Mouse (Mus musculus) layer of hippocampus, adult 9-10 months (tissue): Measurements from ENCODE around the gene Tuba1c.

ENCODE experiments used
- DNase-seq: peaks from one replicate; pipeline ENCODE4 v3.0.0; 2022; ENCODE audit warnings: low spot score

Tuba1c gene

DNA sequence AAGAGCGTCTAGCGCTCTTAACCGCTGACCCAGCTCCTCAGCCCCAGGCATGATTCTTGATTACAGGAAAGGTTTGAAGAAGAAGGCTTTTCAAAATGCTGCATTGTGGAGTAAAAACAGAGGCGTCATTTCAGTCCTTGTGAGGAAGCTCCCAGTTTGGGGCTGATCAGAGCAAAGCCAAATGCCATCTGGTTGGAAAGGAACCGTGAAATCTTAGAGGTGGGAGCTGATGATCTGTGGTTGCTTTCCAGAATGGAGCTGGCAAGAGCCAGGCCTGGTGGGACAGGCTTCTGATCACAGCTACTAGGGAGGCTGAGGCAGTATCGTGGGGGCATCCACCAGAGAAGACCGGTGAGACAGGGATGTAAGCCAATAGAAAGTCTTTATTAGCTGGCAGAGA is 32.9 kb upstream of the Tuba1c start:
- DNase-seq: no peak

DNA sequence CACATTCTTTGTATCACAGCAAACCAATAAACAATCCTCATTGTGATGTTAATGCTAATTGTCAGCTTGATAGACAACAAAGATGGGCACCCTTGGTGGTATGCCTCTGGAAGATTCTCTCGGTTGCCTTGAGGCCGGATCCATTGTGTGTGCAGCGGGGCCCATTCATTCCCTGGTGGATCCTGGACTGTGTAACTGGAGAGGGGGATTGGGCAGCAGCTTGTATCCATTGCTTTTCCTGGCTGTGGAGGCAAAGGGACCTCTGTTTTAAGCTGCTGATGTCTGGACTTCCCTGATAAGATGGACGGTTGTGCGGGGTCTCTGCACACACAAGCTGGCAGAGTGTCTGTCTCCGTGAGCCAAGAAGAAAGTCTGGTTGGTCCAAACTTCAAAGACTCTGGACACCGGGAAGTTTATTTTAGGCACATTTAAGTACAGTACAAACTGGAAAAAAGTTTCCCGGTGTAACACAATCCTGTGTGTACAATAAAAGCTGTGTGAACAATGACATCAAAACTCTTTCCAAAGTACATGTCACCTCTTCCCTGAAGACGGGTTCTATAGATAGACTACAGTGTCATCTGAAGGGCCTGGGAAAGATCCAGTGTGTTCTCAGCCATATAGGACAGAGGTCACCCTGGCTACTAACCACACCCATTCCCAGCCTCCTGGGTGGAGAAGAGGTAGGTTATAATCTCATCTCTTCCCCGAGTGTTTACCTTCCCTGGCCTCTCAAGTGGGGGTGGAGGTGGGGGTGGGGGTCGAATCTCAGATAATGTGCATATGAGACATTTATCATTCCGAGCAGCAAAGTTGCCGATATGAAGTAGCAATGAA is 31.5 kb upstream of the Tuba1c start:
- no peak for DNase-seq

DNA sequence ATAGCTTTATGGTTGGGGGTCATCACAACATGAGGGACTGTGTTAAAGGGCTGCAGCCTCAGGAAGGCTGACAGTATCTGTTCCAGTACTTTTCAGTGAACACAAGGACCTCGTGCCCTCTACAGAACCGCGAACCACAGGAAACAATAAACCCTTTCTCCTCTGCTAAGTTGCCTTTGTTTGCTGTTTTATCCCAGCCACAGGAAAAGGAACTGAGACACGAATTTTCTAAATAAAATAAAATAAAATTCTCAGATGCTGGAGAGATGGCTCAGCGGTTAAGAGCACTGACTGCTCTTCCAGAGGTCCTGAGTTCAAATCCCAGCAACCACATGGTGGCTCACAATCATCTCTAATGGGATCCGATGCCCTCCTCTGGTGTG is 30.9 kb upstream of the Tuba1c start:
- no peak for DNase-seq

DNA sequence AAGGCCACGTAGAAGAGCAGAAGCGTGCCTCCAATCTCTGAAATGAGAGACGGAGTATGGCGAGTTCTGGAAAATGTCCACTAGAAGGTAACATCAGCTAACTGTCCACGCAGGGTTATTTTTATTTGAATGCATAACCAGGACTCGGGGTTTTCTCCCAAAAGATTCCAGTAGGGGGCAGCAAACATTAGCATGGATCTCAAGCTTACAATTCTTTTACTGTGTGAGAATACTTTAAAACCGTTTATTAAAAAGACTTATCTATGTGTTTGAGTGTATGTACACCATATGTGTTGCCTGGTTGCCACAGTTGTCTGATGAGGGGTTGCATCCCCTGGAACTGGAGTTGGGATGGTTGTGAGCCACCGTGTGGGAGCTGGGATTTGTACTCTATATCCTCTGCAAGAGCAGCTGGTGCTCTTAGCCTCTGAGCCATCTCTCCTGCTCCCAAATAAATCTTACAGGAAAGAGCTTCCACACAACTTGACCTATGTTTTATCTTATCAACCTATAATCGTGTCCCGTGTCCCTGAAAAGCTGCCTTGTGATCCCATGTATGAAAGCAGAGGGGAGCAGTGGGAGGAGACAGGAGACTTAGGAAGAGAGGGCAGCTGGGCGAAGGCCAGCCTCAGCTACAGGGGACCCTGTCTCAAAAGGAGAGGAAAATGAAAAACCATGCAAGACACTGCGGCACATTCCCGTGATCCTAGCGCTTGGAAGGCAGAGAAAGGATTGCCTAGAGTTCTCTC is 29.0 kb upstream of the Tuba1c start:
- DNase-seq: no peak

DNA sequence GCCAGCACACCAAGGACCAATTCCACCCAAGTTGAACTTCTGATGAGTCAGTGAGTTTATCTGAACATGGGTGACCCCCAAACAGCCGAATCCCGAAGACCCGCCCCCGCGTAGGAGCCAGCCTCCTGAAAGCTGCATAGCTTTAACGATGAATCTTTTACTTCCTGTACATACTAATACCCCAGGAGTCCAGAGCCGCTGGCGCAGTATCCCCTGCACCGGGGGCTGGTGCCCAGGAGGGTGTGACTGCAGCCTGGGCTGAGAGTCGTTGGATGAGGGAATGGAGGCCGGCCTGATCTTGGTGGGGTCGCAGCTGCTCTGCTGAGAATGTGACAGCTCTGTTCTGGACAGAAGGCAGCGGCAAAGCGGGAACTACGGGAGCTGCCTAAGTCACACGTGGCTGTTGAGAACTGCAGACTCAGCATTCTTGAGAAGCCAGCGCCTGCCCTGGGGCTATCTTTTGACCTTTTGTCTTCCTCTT is 28.2 kb upstream of the Tuba1c start:
- DNase-seq: no peak

DNA sequence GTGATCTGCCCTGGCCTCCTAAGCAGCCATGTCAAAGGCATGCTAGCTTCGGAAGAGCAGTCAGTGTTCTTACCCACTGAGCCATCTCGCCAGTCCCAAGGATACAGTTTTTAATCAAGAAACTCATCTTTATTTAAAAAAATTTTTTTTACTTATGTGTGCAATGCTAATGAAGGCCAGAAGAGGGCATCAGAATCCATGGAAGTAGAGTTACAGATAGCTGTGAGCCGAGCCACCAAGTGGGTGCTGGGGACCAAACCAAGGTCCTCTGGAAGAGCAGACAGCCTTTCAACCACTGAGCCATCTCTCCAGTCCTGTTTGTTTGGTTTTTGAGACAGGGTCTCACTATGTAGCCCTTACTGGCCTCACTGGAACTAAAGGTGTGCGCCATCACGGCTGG is 26.1 kb upstream of the Tuba1c start:
- DNase-seq: no peak

DNA sequence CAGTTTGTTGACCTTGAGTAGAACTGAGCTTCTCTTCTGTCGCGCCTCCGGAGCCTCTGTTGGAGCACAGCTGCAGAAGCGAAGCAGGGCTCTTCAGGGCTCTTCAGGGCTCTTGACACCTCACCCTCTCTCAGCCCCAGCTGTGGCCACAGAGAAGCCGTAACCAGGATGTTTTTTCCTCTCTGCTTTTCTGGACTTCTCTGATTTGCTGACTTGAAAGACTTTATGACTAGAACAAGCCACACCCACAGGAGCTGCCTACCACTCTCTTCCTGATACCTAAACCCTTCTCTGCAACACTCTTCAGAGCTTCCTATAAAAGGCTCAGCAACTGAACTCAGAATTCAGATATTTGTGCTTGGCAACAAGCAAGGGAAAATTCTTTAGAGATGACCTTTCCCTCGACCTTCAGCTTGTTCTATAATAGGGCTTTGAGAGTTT is 20.9 kb upstream of the Tuba1c start:
- DNase-seq: no peak

DNA sequence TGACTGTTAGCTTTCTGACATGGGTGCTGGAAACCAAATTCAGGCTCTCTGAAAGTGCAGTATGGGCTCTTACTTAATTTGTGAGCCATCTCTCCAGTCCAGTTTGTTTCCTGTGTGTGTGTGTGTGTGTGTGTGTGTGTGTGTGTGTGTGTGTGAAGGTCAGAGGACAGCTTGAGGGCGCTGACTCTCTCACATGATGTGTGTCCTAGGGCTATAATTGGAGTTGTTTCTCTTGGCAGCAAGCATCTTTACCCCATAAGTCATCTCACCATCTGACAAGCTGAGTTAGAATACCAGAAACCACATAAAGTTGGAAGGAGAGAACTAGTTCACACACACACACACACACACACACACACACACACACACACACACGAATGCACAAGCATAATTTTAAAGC is 18.8 kb upstream of the Tuba1c start:
- DNase-seq: no peak

DNA sequence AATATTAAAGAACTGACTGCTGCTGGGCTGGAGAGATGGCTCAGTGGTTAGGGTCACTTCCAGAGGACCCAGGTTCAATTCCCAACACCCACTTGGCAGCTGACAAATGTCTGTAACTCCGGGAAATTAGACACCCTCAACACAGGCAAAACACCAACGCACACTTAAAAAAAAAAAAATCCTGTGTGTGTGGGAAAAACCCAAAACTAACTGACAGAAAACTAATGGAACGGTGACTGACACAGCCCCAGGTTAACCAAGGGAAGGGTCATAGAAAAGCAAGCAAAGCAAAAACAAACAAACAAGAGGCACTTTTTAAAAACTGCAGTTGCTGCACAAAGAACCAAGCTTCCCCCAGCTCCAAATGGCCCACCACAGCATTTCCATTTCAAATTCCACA is 17.7 kb upstream of the Tuba1c start:
- DNase-seq: no peak

DNA sequence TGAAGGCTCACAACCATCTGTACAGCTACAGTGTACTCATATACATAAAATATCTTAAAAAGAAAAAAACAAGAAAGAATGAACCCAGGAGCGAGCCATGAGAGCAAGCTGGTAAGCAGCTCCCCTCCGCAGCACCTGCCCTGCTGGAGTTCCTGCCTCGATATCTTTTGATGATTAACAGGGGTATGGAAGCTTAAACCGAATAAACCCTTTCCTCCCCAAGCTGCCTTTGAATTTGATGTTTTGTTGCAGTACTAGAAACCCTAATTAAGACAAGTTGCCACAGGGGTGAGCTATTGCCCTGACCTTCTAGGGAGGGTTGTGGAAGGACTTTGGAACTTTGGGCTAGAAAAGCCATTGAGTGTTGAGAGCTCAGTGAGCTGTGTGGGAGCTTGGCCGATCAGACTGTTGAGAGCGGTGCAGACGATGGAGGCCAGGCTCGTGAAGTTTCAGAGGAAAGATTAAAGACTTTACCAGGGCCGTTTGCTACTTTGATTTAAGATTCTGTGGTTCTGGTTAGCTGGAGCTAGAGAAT is 15.1 kb upstream of the Tuba1c start:
- no peak for DNase-seq

DNA sequence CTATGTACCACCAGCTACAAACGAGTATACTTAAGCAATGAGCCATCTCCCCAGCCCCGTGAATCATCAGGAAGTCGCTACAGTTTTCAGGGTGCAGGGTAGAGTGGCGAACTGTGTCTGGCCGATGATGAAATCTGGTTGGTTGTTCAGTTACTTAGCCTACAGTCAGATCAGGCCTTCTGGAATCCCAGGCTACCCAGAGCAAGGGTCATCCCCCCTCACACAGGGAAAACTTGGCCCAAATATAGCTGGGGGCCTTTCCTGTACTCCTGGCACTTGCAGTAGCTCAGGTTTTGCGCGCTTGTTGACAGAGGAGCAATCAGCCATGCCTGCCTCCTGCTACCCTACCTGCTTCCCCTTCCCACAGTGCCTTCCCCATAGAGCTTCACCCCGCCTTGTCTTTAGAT is 12.3 kb upstream of the Tuba1c start:
- no peak for DNase-seq

DNA sequence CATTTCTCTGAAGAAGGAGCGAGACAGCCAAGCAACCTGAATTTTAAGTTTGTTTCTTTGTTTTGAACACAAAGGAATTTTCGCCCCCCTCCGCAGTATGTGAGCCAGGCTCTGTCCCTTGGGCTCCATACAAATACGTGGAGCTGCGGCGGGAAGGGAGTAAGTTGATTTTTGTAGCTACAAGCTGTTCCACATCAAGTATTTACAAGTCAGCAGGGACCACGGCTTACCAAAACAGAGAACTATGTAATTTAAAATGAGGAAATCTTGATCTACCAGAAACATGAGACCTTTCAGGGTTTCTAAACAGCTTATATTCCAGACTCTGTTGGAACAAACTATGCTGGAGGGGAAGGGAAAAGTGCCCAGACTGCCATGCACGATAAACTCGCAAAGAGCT is 11.7 kb upstream of the Tuba1c start:
- no peak for DNase-seq

- DNase-seq: no peak
Observed at GRCm38 (mm10) chr15:99018630-99019029, 11.1 kb upstream of the Tuba1c start.

- DNase-seq: no peak
Observed at GRCm38 (mm10) chr15:99019436-99019835, 10.3 kb upstream of the Tuba1c start.

DNA sequence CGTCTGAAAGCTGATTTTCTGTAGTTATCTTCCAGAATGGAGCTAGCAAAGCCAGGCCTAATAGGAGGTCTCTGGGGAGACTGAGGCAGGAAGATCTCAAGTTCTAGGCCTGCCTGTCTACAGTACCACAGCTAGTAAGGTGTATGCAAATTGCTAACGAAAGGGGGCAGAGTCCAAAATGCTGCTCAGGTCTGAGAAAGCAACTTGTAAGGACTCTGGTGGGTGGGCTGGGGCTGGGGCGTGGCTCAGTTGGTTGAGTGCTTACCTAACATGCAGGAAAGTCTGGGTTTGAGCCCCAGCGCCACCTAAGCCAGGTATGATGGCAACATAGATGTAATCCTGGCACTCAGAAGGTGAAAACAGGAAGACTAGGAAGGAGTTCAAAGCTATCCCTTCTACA is 9.5 kb upstream of the Tuba1c start:
- no peak for DNase-seq

GRCm38 (mm10) chr15:99021255-99021654 is 8.4 kb upstream of the Tuba1c start:
- DNase-seq: no peak

DNA sequence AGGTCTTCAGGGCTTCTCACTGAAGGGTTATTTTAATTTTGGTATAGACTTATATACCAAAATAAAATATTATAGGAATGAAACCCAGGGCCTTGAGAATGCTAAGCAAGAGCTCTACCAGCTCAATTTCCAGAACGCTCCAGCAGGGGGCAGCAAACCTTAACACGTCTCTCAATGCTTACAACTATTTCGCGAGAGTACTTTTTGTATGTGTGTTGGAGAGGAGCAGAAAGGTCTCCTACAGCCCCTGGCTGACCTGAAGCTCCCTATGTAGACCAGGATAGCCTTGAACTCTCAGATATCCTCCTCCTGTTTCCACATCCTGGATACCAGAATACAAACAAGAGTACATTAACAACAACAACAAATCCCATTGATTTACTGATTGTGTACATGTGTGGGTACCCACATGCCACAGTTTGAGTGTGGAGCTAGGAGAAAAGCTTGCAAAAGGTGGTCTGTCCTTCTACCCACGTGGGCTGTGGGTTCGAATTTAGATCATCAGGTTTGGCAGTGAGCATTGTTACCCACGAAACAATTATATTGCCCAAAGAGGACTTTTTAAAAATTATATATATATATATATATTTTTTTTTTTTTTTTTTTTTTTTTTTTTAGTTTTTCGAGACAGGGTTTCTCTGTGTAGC is 4.9 kb upstream of the Tuba1c start:
- DNase-seq: peak; percentile 65

DNA sequence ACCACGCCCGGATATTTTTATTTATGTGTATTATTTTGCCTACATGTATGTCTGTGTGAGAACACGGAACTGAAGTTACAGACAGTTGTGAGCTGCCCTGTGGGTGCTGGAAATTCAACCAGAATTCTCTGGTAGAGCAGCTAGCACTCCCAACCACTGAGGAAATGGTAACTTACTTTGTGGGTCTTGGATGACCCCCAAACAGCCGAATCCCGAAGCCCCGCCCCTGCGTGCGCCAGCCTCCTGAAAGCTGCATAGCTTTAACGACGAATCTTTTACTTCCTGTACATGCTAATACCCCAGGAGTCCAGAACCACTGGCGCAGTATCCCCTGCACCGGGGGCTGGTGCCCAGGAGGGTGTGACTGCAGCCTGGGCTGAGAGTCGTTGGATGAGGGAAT is 4.3 kb upstream of the Tuba1c start:
- DNase-seq: no peak

GRCm38 (mm10) chr15:99026259-99026658 is 3.4 kb upstream of the Tuba1c start:
- no peak for DNase-seq

DNA sequence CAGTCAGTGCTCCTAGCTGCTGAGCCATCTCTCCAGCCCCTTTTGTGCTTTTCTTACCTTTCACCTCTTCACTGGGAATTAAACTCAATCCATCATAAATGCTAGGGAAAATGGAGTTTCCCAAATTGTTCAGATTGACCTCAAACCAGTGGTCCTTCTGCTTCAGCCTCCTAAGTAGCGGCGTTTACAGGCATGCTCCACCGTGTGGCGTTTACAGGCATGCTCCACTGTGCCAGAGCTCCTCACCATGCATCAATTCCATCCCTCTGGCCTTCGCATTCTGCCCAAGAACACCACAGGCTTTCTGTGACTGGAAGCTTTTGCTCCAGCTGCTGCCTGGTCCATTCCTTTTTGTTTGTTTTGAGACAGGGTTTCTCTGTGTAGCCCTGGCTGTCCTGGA is 2.6 kb upstream of the Tuba1c start:
- no peak for DNase-seq

- no peak for DNase-seq
Observed at GRCm38 (mm10) chr15:99028874-99029458, 725 bp upstream of the Tuba1c start.
